Comparison of ENCODE assay signal across 10 mouse cellular contexts in the genomic region with DNA sequence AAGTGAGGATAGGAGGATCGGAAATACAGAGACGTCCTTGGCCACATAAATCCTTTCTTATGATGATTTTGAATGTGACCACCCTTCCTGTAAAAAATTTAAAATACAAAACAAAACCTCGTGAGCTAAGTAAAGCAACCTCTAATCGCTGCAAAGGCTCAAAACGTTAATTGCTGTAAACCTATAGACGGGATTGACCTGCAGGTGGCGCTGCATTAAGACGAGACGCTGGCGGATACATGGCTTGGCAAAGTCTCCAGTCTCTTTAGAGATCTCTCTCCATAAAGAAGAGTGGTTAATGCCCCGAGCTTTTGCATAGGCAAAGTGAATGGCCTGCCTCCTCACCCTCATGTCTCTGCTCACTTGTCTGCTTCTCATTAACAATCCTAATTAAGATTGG. TPM values are rescaled to one million over a fixed set of nuclear protein-coding genes. Genes with fewer than 3 reads are reported as not detected.
DNase-seq lines count a peak whose midpoint lies in the region; ATAC-seq lines count a peak whose summit lies in the region.
"Had no signal": no experiment of that assay in that cellular context is flagged by ENCODE, and none has a peak within 500 bp of the region (broad histone marks: within the 10 kb centered on the region; RNA-seq: fewer than 3 reads in every experiment).

No protein-coding gene starts in this region.

- peaks cover 35% of the 10 kb centered on the region for H3K4me1 ChIP-seq in hindbrain, embryonic 13.5 days (replicated peaks)
- H3K4me1 ChIP-seq: liver, embryonic 13.5 days had no signal

- peaks cover 47% of the 10 kb centered on the region for H3K27me3 ChIP-seq in hindbrain, embryonic 13.5 days

- no peak overlapping the region for H3K27ac ChIP-seq in hindbrain, embryonic 13.5 days
- H3K27ac ChIP-seq: embryonic facial prominence, embryonic 12.5 days; liver, embryonic 13.5 days had no signal

- no peak overlapping the region for H3K4me3 ChIP-seq in hindbrain, embryonic 13.5 days
- H3K4me3 ChIP-seq: embryonic facial prominence, embryonic 12.5 days; liver, embryonic 13.5 days had no signal

- H3K4me2 ChIP-seq in hindbrain, embryonic 13.5 days, result peak overlapping the region; percentile 66; the same call in 1 of the 2 replicates
- H3K4me2 ChIP-seq: liver, embryonic 13.5 days had no signal

- H3K9me3 ChIP-seq in hindbrain, embryonic 13.5 days, result no peaks in the 10 kb centered on the region
- H3K9me3 ChIP-seq: embryonic facial prominence, embryonic 12.5 days; liver, embryonic 13.5 days had no signal

- DNase-seq in kidney, adult 8-10 months, result peak; percentile 4 to 53
- DNase-seq in kidney, adult 11 months, result no peak
- DNase-seq in adrenal gland, postnatal 36 days, result peak; percentile 16 to 53
- DNase-seq in left cerebral cortex, postnatal 36 days (ENCODE audit: low spot score in 2 of 2), result peak; percentile 18 to 45
- DNase-seq in right cerebral cortex, postnatal 4 days, result peak; percentile 90
- DNase-seq: liver, embryonic 13.5 days had no signal

- 12% methylated on average over 11 of the region's 11 CpGs for WGBS in hindbrain, embryonic 13.5 days

- H3K36me3 ChIP-seq in hindbrain, embryonic 13.5 days, result no peaks in the 10 kb centered on the region
- H3K36me3 ChIP-seq: embryonic facial prominence, embryonic 12.5 days; liver, embryonic 13.5 days had no signal

- no peak overlapping the region for H3K9ac ChIP-seq in hindbrain, embryonic 13.5 days
- H3K9ac ChIP-seq: embryonic facial prominence, embryonic 12.5 days; liver, embryonic 13.5 days had no signal

- intact Hi-C loops in left cerebral cortex, postnatal 36 days (cut with DNase I), result loop anchor here (1.0 kb wide), 1 partner anchor 241 kb away; no protein-coding TSS in a partner anchor

- ATAC-seq in hindbrain, embryonic 13.5 days (ENCODE audit: low FRiP score), result no peak
- no peak for ATAC-seq in CD4-positive, CD25-positive, alpha-beta regulatory T cell, adult 4 months

RNA-seq across cellular contexts. Expression of gene Gpr139, which starts 2.0 kb away (rescaled TPM):
- not detected for total RNA-seq in adrenal gland, postnatal 36 days (2021)
- polyA plus RNA-seq in hindbrain, embryonic 13.5 days (2015; fragmentation: Nextera tagmentation; extraction: Ambion mirVana), result 6.5 and 7.0 TPM in 2 replicates
- under 1 TPM; 0.63 to 0.99 TPM for total RNA-seq in left cerebral cortex, postnatal 36 days (2021)
- not detected for polyA plus RNA-seq in CD4-positive, CD25-positive, alpha-beta regulatory T cell, adult 4 months (2017; shearing (Covaris generic))
- polyA plus RNA-seq: liver, embryonic 13.5 days; stomach, embryonic 14.5 days had no signal
